Mouse (Mus musculus): ENCODE results near the gene Pex11g.

DNA sequence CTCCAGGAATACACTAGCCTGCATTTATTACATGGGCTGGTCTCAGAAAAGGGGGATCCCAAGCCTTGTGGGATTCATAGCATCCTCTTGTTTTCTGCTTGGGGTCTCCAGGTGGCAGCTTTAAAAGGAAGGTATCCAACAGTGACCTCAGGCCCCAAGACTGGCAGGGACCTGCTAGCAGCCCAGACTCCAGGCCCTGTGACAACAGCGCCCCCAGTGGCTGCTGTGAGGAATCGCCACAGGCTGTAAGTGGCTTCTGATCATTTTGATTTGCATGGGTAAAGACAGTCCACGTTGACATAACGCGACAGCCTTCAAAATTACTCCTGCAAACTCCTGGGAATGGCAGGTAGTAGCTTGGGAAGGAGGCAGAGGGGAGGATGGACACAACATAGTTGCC, 16.8 kb downstream of the Pex11g start:
- peak; percentile 95 for TF ChIP-seq CTCF (IDR thresholded peaks at IDR 0.05; ENCODE audit: low read depth, low read length)
- TF ChIP-seq GATA1 (IDR thresholded peaks at IDR 0.05; ENCODE audit: borderline replicate concordance, low read length): no peak
- TF ChIP-seq POLR2AphosphoS5 (IDR thresholded peaks at IDR 0.05; ENCODE audit: insufficient replicate concordance, low read depth, low read length): no peak
- TF ChIP-seq TAL1 (conservative IDR thresholded peaks at IDR 0.05; ENCODE audit: low read depth, low read length): no peak
- TF ChIP-seq GATA2 (IDR thresholded peaks at IDR 0.05; ENCODE audit: borderline replicate concordance, low read depth, low read length): no peak

All from G1E (cell line).